14 mouse cellular contexts compared by ENCODE assay signal in genomic region chr4:81216123-81216522, GRCm38 (mm10).
"Had no signal": no experiment of that assay in that cellular context is flagged by ENCODE, and none has a peak within 500 bp of the region (broad histone marks: within the 10 kb centered on the region; RNA-seq: fewer than 3 reads in every experiment).

No protein-coding gene starts in this region.

- ATAC-seq: liver, embryonic 12.5 days had no signal

- H3K4me3 ChIP-seq: kidney, embryonic 15.5 days; limb, embryonic 15.5 days; liver, embryonic 12.5 days; myocyte had no signal

- DNase-seq: kidney, adult 2 months; kidney, postnatal 14 days; lung, embryonic 14.5 days; lung, postnatal 10 days; lung, postnatal 4 days; retina, postnatal 1 day; right cerebral cortex, postnatal 4 days; spleen, adult 18-20 months; thymus, adult 18-20 months; thymus, postnatal 14 days had no signal

- H3K9ac ChIP-seq: kidney, embryonic 15.5 days; limb, embryonic 15.5 days; liver, embryonic 12.5 days; lung, embryonic 14.5 days had no signal

- H3K4me1 ChIP-seq: liver, embryonic 12.5 days had no signal

- H3K27ac ChIP-seq: kidney, embryonic 15.5 days; limb, embryonic 15.5 days; liver, embryonic 12.5 days had no signal

- H3K27me3 ChIP-seq: kidney, embryonic 15.5 days; limb, embryonic 15.5 days; liver, embryonic 12.5 days had no signal

- H3K9me3 ChIP-seq: kidney, embryonic 15.5 days; limb, embryonic 15.5 days; liver, embryonic 12.5 days had no signal

- H3K36me3 ChIP-seq: kidney, embryonic 15.5 days; limb, embryonic 15.5 days; liver, embryonic 12.5 days had no signal

- H3K4me2 ChIP-seq: kidney, embryonic 15.5 days; limb, embryonic 15.5 days; liver, embryonic 12.5 days; lung, embryonic 14.5 days had no signal
